Mouse (Mus musculus) hindbrain, embryonic 13.5 days (tissue): ENCODE measurements at regions not wholly inside any gene's neighbourhood (a gene's known extent, or its start where the extent isn't known, plus 50 kb on each side); places are given as distances from the start of the nearest gene placed in this dataset.

Experiments
- ATAC-seq: fragments of 200-750 bp; cut with Nextera tagmentation; 2 replicates; pipeline ENCODE4 v1.8.0; 2017; ENCODE audit warnings: moderate TSS enrichment; ENCODE audit not compliant: low FRiP score
- H3K27ac ChIP-seq: fragments of 300-500 bp; sonication (generic); 2 replicates; pipeline ENCODE4 v1.5.1; 2015; ENCODE audit warnings: inconsistent platforms, mild to moderate bottlenecking, moderate library complexity
- H3K27me3 ChIP-seq: fragments of 300-500 bp; sonication (generic); 2 replicates; pipeline ENCODE4 v1.6.1; 2015; ENCODE audit warnings: mild to moderate bottlenecking, inconsistent platforms
- H3K36me3 ChIP-seq: fragments of 300-500 bp; sonication (generic); 2 replicates; pipeline ENCODE4 v1.6.1; 2015; ENCODE audit warnings: mild to moderate bottlenecking, inconsistent platforms
- H3K4me1 ChIP-seq: fragments of 300-500 bp; sonication (generic); replicated peaks from 2 replicates; pipeline ENCODE4 v1.6.1; 2015; ENCODE audit warnings: inconsistent platforms
- H3K4me2 ChIP-seq: fragments of 300-500 bp; sonication (generic); 2 replicates; pipeline ENCODE4 v1.6.1; 2015; ENCODE audit warnings: inconsistent platforms, mild to moderate bottlenecking, moderate library complexity
- H3K4me3 ChIP-seq: fragments of 300-500 bp; sonication (generic); 2 replicates; pipeline ENCODE4 v1.5.1; 2015; ENCODE audit warnings: mild to moderate bottlenecking, inconsistent platforms
- H3K9ac ChIP-seq: fragments of 300-500 bp; sonication (generic); 2 replicates; pipeline ENCODE4 v1.6.1; 2015; ENCODE audit warnings: mild to moderate bottlenecking, inconsistent platforms
- H3K9me3 ChIP-seq: fragments of 300-500 bp; sonication (generic); 2 replicates; pipeline ENCODE4 v1.6.1; 2016; ENCODE audit warnings: inconsistent platforms
- WGBS: fragments of 180-500 bp; shearing (Covaris S2); methylation state at CpG from one replicate; pipeline ENCODE4 v1.1.7; 2015; 5-methylcytosine and 5-hydroxymethylcytosine counted together

DNA sequence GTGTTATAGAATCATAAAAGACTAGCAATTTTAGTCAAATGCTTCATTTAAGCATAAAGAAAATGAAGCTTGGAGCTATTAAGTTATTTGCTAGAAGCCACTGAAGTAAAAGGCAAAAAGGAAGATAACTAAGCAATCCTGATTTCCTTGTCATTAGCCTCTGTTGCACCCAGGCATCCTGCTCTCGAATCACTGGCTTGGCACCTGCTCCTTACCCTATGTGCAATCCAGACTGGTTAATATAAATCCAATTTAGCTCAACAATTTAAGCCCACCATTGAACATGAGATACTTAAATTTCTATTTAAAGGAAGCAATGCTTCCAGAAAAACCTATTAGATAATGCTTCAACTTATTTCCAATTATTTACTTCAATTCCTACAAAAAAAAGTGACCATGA lies 328.7 kb downstream of the Ptprc start:
- WGBS, result 56% methylated on average over 1 of the region's 1 CpGs
- no peak for ATAC-seq
- H3K4me2 ChIP-seq, result no peak overlapping the region

DNA sequence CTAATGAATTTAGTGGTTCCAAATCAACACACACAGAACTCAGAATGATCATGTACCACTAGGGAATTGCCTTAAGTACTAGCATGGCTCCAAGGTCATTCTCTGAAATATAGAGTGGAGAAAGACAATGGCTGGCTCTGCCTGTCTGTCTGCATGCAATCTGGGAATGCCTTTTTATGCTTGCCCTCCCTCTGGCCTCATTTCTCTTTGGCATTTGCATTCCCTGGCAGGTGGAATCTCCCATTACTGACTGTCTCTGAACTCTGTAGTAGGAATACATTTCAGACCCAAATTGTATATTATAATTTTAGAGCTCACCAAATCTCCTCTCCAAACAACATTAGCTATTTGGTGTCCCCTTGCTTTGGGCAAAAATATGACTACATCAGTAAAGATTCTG lies 335.0 kb downstream of the Ptprc start:
- H3K4me3 ChIP-seq, result no peak overlapping the region
- H3K36me3 ChIP-seq, result no peaks in the 10 kb centered on the region
- no peak overlapping the region for H3K27ac ChIP-seq
- ATAC-seq, result no peak
- H3K9me3 ChIP-seq, result no peaks in the 10 kb centered on the region
- no peak overlapping the region for H3K9ac ChIP-seq
- no peak overlapping the region for H3K4me2 ChIP-seq
- H3K27me3 ChIP-seq, result no peaks in the 10 kb centered on the region
- peaks cover 6% of the 10 kb centered on the region; the same call in 1 of the 2 replicates for H3K4me1 ChIP-seq

More for the DNA sequence above, 328.7 kb downstream of the Ptprc start:
- Histone ChIP-seq H3K36me3 (no peaks in the 10 kb centered on the region), H3K27ac (no peak overlapping the region), H3K27me3 (no peaks in the 10 kb centered on the region), H3K4me3 (no peak overlapping the region), H3K4me1 (no peaks in the 10 kb centered on the region), H3K9ac (no peak overlapping the region), H3K9me3 (no peaks in the 10 kb centered on the region)

DNA sequence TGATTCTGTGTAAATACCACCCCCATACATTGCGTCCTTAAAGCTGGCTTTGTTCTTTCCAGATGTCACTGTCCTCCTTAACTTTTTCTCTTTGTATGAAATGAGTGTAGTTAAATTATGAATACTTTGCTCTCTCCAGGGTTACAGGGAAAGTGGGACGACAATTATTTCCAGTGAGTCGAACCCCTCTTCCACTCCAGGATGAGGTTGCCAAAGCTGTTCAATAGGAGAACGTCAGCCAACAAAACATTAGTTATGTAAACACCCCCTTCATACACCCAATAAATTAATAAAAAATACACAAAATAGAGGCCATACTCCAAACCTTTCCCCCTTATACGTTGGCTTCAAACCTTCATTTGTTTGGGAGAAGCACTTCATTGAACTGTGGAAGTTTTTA lies 335.8 kb downstream of the Ptprc start:
- Histone ChIP-seq H3K9me3 (no peaks in the 10 kb centered on the region), H3K27me3 (no peaks in the 10 kb centered on the region), H3K4me2 (no peak overlapping the region), H3K9ac (no peak overlapping the region), H3K27ac (no peak overlapping the region), H3K36me3 (no peaks in the 10 kb centered on the region), H3K4me1 (peaks cover 6% of the 10 kb centered on the region; the same call in 1 of the 2 replicates), H3K4me3 (no peak overlapping the region)
- no peak for ATAC-seq
- 52% methylated on average over 5 of the region's 5 CpGs for WGBS

DNA sequence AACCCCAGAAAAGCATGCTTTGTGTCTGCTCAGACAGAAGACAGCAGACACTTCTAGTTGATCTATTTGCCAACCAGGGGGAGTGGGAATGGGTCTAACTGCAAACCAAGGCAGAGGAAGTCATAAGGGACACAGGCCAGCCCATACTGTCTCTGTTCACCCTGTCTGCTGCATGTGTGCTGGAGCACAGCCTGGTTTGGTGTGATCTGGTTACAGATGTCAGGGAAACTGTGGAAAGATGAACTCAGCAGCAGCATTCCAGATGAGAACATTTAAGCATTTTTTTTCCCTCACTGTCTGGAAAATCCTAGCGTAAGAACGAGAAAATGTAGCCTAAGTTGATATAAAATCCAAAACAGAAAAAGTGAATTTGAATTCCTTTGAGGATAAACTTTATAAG lies 336.2 kb downstream of the Ptprc start:
- WGBS, result 79% methylated on average over 2 of the region's 2 CpGs
- Histone ChIP-seq H3K36me3 (no peaks in the 10 kb centered on the region), H3K4me2 (no peak overlapping the region), H3K27ac (no peak overlapping the region), H3K9ac (no peak overlapping the region), H3K9me3 (no peaks in the 10 kb centered on the region), H3K4me1 (peaks cover 6% of the 10 kb centered on the region; the same call in 1 of the 2 replicates), H3K4me3 (no peak overlapping the region), H3K27me3 (no peaks in the 10 kb centered on the region)
- ATAC-seq, result no peak

DNA sequence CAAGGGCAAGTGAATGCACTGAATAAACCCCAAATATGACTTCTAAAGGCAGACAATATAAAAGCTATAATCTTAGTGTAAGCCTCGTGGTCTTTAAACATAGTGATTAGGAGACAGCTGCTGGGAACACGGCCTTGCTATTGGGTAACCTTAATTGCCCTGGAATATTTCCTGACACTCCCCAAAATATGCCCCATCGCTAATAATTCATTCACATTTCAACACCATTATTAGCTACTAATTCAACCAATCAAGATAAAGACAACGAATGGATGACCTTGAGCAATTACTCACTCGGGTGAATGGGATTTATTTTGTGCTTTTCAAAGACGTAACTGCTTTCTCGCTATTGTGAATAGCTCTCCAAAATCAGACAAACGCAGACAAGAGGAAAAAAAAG lies 337.2 kb downstream of the Ptprc start:
- Histone ChIP-seq H3K36me3 (no peaks in the 10 kb centered on the region), H3K4me2 (no peak overlapping the region), H3K27me3 (no peaks in the 10 kb centered on the region), H3K27ac (no peak overlapping the region), H3K4me1 (peaks cover 6% of the 10 kb centered on the region; the same call in 1 of the 2 replicates), H3K9me3 (no peaks in the 10 kb centered on the region), H3K9ac (no peak overlapping the region), H3K4me3 (no peak overlapping the region)
- whole genome bisulfite sequencing, result 38% methylated on average over 8 of the region's 8 CpGs
- ATAC-seq, result no peak

DNA sequence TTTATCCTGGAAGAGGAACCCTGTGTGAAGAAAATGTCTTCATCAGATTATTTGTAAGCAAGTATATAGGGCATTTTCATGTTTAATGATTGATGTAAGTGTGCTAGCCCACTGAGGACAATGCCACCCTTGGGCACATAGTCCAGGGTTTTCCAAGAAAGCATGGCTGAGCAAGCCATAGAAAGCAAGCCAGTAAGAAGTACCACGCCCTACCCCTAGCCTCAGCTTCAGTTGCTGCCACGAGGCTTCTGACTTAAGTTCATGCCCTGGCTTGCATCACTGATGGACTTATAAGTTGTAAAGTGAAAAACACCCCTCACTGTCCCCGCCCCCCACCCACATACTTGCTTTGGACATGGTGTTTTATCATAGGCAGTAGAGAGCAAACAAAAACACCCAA lies 342.0 kb downstream of the Ptprc start:
- H3K36me3 ChIP-seq, result no peaks in the 10 kb centered on the region
- H3K9ac ChIP-seq, result no peak overlapping the region
- no peak overlapping the region for H3K27ac ChIP-seq
- H3K27me3 ChIP-seq, result no peaks in the 10 kb centered on the region
- no peaks in the 10 kb centered on the region for H3K9me3 ChIP-seq
- H3K4me1 ChIP-seq, result no peaks in the 10 kb centered on the region
- ATAC-seq, result no peak
- WGBS, result 71% methylated on average over 3 of the region's 3 CpGs
- H3K4me3 ChIP-seq, result no peak overlapping the region
- H3K4me2 ChIP-seq, result no peak overlapping the region

DNA sequence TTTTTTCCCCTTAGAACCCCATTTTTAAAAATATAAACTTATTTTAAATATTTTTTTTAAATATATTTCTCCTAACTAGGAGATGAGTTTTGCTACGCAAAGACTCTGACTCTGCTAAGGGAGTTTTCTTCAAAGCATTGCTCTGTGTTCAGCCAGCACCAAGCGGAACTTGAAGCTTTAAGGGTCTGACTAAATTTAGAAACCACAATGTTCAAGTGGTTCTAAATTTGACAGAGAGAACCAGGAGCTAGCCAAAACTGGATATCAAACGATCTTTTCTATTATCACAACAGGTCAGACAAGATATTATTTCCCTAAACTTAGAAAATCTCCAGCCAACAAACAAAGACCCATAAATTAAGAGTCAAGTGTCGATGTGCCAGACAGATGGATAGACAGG lies 344.2 kb downstream of the Ptprc start:
- no peaks in the 10 kb centered on the region for H3K36me3 ChIP-seq
- H3K9me3 ChIP-seq, result no peaks in the 10 kb centered on the region
- no peaks in the 10 kb centered on the region for H3K27me3 ChIP-seq
- H3K4me1 ChIP-seq, result no peaks in the 10 kb centered on the region
- H3K4me2 ChIP-seq, result no peak overlapping the region
- H3K4me3 ChIP-seq, result no peak overlapping the region
- no peak for ATAC-seq
- 87% methylated on average over 4 of the region's 4 CpGs for WGBS
- no peak overlapping the region for H3K27ac ChIP-seq
- no peak overlapping the region for H3K9ac ChIP-seq

DNA sequence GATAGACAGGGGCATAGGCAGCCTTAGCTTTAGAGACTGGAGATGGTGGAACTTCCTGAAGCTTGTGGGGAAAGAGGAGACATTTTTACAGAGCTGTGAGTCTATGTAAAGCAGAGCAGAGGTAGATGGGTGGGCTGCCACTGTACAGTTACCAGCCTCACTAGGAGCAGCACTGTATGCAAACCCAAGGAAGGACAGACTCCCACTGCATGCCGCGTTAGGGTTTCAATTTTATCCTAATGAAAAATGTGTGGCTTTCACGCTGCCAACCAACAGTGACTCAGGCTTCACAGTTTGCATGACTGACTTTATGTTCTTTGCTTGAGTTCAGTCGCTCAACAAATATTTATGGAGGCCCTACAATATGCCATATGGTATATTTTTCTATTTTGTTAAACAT lies 348.1 kb downstream of the Ptprc start:
- Histone ChIP-seq H3K4me3 (no peak overlapping the region), H3K27ac (no peak overlapping the region), H3K36me3 (no peaks in the 10 kb centered on the region), H3K4me2 (no peak overlapping the region), H3K4me1 (no peaks in the 10 kb centered on the region), H3K9ac (no peak overlapping the region), H3K9me3 (no peaks in the 10 kb centered on the region), H3K27me3 (no peaks in the 10 kb centered on the region)
- WGBS, result 89% methylated on average over 4 of the region's 4 CpGs
- no peak for ATAC-seq

DNA sequence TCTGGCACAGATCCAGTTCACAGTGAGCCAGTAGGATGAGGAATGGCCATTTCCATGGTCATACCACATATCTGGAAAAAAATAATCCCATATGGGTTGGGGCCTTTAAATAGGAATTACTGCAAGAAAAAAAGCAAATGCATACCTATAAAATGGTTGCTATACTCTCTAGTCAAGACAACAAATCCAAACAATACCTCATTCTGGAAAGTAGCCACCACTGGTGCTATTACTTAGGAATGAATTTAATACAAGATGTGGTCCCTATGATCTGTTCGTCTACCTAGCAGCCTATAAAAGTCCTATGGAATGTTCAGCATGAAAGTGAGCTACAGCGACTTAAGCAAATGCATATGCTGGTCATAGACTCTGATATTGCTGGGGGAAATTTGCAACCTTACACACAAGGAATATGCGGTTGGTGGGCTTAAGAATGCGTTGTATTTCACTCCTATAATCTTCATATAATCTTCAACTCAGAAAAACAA lies 360.1 kb downstream of the Ptprc start:
- WGBS, result 93% methylated on average over 4 of the region's 4 CpGs
- Histone ChIP-seq H3K9ac (no peak overlapping the region), H3K9me3 (no peaks in the 10 kb centered on the region), H3K4me2 (no peak overlapping the region), H3K4me1 (no peaks in the 10 kb centered on the region), H3K27me3 (no peaks in the 10 kb centered on the region), H3K27ac (no peak overlapping the region), H3K36me3 (no peaks in the 10 kb centered on the region), H3K4me3 (no peak overlapping the region)
- no peak for ATAC-seq

DNA sequence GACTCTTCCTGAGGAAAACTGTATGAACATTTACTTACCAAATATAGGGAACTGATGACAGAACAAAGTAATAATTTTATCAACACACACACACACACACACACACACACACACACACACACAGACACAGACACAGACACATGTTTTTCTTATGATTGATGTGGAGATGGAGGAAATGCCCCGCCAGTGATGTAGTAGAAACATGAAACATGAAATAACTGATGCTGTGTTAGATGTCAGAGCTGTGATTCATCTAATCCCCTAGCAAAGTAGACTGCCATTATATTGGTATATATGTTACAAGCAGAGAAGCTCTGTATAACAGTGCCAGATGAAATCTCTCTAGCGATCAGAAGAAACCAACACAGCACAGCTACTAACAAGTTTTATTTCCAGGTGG lies 361.0 kb downstream of the Ptprc start:
- Histone ChIP-seq H3K36me3 (no peaks in the 10 kb centered on the region), H3K9ac (no peak overlapping the region), H3K9me3 (no peaks in the 10 kb centered on the region), H3K4me1 (no peaks in the 10 kb centered on the region), H3K4me2 (no peak overlapping the region), H3K4me3 (no peak overlapping the region), H3K27ac (no peak overlapping the region), H3K27me3 (no peaks in the 10 kb centered on the region)
- no peak for ATAC-seq
- 91% methylated on average over 2 of the region's 2 CpGs for WGBS

DNA sequence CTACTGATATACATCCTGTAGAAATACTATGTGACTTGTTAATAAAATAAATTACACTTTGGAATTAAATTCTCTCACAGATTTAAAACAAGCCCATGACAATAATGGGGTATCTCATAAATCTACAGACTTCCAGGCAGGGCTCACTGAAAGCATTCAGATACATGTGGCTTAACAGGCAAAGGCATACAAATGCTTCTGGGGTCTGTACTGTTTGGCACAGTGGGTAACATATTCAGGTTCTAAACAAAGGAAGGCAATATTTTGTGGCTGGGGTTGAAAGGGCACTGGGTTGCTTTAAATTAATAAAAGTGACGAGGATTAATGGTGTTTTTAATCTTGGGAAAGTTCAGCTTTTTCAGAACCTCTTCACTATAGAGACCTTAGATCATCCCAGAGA lies 361.8 kb downstream of the Ptprc start:
- Histone ChIP-seq H3K36me3 (no peaks in the 10 kb centered on the region), H3K27me3 (no peaks in the 10 kb centered on the region), H3K4me1 (no peaks in the 10 kb centered on the region), H3K4me3 (no peak overlapping the region), H3K4me2 (no peak overlapping the region), H3K9me3 (no peaks in the 10 kb centered on the region), H3K27ac (no peak overlapping the region), H3K9ac (no peak overlapping the region)
- WGBS, result 32% methylated on average over 1 of the region's 1 CpGs
- no peak for ATAC-seq

DNA sequence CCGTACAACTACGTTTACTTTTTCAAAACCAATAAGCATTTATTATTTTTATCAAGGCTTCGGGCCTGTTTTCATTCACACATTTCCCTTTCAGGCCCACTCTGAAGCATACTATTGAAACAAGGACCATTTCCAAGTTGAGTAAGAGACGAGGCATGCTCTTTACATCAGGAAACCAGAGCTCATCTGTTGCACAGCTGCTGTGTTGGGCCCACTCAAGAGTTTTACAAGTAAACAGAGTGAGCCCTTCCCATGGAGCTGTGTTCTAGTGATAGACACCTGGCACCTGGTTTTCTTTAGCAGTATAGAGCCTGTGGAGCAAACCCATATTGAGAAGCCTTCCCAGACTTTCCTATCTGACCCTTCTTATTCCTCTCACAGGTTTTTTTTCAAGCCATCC lies 363.5 kb downstream of the Ptprc start:
- Histone ChIP-seq H3K36me3 (no peaks in the 10 kb centered on the region), H3K4me1 (no peaks in the 10 kb centered on the region), H3K4me3 (no peak overlapping the region), H3K27me3 (no peaks in the 10 kb centered on the region), H3K9ac (no peak overlapping the region), H3K9me3 (no peaks in the 10 kb centered on the region), H3K4me2 (no peak overlapping the region), H3K27ac (no peak overlapping the region)
- 90% methylated on average over 4 of the region's 4 CpGs for WGBS
- no peak for ATAC-seq

DNA sequence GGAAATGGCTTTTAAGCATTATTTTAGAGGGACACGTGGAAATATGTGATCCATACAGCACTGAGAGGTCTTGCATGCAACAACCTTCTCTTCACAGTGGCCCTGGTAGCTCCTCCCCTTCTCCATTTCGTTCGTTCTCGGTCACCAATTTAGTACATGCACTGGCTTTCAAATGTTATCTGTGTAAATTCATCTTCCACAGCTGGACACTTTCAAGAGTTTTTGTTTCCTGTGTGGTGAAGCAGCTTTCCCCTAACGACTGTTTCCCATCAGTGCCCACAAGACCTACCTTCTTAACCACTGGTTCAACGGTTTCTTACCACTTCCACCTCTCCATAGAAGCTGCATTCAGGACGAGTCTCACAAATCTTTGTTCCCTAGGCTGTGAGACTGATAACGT lies 368.8 kb downstream of the Ptprc start:
- Histone ChIP-seq H3K4me1 (no peaks in the 10 kb centered on the region), H3K9ac (no peak overlapping the region), H3K9me3 (no peaks in the 10 kb centered on the region), H3K27ac (no peak overlapping the region), H3K27me3 (no peaks in the 10 kb centered on the region), H3K4me3 (no peak overlapping the region), H3K36me3 (no peaks in the 10 kb centered on the region), H3K4me2 (no peak overlapping the region)
- WGBS, result 81% methylated on average over 8 of the region's 8 CpGs
- no peak for ATAC-seq

DNA sequence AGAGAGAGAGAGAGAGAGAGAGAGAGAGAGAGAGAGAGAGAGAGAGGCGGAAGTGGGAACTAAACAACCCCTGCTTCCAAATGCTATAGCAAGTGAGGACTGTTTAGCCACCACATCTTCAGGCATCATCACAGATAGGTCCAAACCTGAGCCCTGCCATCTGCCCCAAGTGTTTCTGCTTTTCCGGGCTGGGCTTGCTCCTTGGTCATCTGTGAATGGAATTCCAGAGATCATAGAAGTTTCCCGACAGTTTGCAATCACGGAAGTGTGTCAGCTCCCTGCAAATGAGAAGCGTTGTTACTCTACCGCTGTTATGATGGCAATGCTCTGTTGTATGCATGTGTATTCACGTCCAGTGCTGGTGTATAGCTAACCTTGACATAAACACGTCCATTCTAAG lies 369.3 kb downstream of the Ptprc start:
- ATAC-seq, result no peak
- Histone ChIP-seq H3K27ac (no peak overlapping the region), H3K4me1 (no peaks in the 10 kb centered on the region), H3K9me3 (no peaks in the 10 kb centered on the region), H3K36me3 (no peaks in the 10 kb centered on the region), H3K4me2 (no peak overlapping the region), H3K4me3 (no peak overlapping the region), H3K9ac (no peak overlapping the region), H3K27me3 (no peaks in the 10 kb centered on the region)
- 91% methylated on average over 8 of the region's 8 CpGs for WGBS
